Mouse (Mus musculus) ES-E14 (cell line): Measurements from ENCODE around the gene Erbb3. TPM values are rescaled to one million over a fixed set of nuclear protein-coding genes. Genes with fewer than 3 reads are reported as not detected.
"Not testable (repeated sequence)": the region's sequence is repeated elsewhere in the genome, so short reads cannot be mapped to it uniquely, and the experiment has no call there.

Experiments used
- DNase-seq: peaks from one replicate; pipeline ENCODE4 v3.0.0-alpha.2; 2013; ENCODE audit warnings: low read depth, low spot score
- H3K27ac ChIP-seq: 2 replicates; pipeline ENCODE4 v1.5.1; 2012; ENCODE audit warnings: low read depth, mild to moderate bottlenecking, low read length, moderate library complexity, mixed read lengths; ENCODE audit not compliant: poor library complexity, insufficient read depth, severe bottlenecking
- H3K36me3 ChIP-seq: 2 replicates; pipeline ENCODE4 v1.6.1; 2012; ENCODE audit warnings: mild to moderate bottlenecking, low read length, moderate library complexity, mixed read lengths; ENCODE audit not compliant: control insufficient read depth, poor library complexity, insufficient read depth, severe bottlenecking
- H3K4me1 ChIP-seq, 2 experiments: fragments of 150-350 bp in 1 of 2; sonication (generic) in 1 of 2; 2 replicates each; pipeline ENCODE4 v1.6.1; 2012; ENCODE audit warnings: low read length in 2 of 2, mild to moderate bottlenecking in 1 of 2, mixed read lengths in 1 of 2; ENCODE audit not compliant: control insufficient read depth in 2 of 2, insufficient read depth in 2 of 2, poor library complexity in 1 of 2
- H3K4me3 ChIP-seq, 2 experiments: fragments of 150-350 bp in 1 of 2; sonication (generic) in 1 of 2; 2 replicates each; pipeline ENCODE4 v1.5.1; 2012; ENCODE audit warnings: low read length in 2 of 2, low read depth in 1 of 2, mild to moderate bottlenecking in 1 of 2, mixed read lengths in 1 of 2; ENCODE audit not compliant: insufficient read depth in 1 of 2, poor library complexity in 1 of 2, severe bottlenecking in 1 of 2
- H3K9ac ChIP-seq: 2 replicates; pipeline ENCODE4 v1.6.1; 2012; ENCODE audit warnings: low read depth, mild to moderate bottlenecking, low read length, mixed read lengths; ENCODE audit not compliant: poor library complexity, insufficient read depth, severe bottlenecking
- H3K9me3 ChIP-seq: fragments of 150-350 bp; sonication (generic); 2 replicates; pipeline ENCODE4 v1.6.1; 2012; ENCODE audit warnings: low read depth, mild to moderate bottlenecking, low read length; ENCODE audit not compliant: control insufficient read depth, insufficient read depth
- CHD2 ChIP-seq: IDR thresholded peaks from 2 replicates; pipeline ENCODE4 v1.6.1; 2014; ENCODE audit warnings: mild to moderate bottlenecking, low read depth, low read length, inconsistent platforms
- HCFC1 ChIP-seq: IDR thresholded peaks from 2 replicates; pipeline ENCODE4 v1.6.1; 2012; ENCODE audit warnings: low read length, inconsistent platforms, borderline replicate concordance; ENCODE audit not compliant: insufficient read depth
- MAFK ChIP-seq: IDR thresholded peaks from 2 replicates; pipeline ENCODE4 v1.6.1; 2014; ENCODE audit warnings: mild to moderate bottlenecking, low read depth, low read length, inconsistent platforms; ENCODE audit not compliant: insufficient read depth
- ZC3H11A ChIP-seq: IDR thresholded peaks from 2 replicates; pipeline ENCODE4 v1.6.1; 2012; ENCODE audit warnings: low read depth, mild to moderate bottlenecking, inconsistent platforms, low read length, borderline replicate concordance
- ZNF384 ChIP-seq: IDR thresholded peaks from 2 replicates; pipeline ENCODE4 v1.6.1; 2012; ENCODE audit warnings: low read depth, low read length, inconsistent platforms
- in situ Hi-C, 2 experiments: fragments of 600-800 bp; cut with MboI; formaldehyde crosslinking; loops; one replicate each; pipeline ENCODE4 v1.15.1; 2025; ENCODE audit warnings: low sequenced_read_pairs in 2 of 2, inconsistent platforms in 1 of 2; ENCODE audit not compliant: unreplicated experiment in 2 of 2
- total RNA-seq: library from RNA; depleted of rRNA; stranded (reverse); fragments of 300-350 nt; gene quantifications from 2 replicates; pipeline ENCODE4 v1.2.3, GENCODE M21; 2012

The Erbb3 gene
- total RNA-seq, 1 experiment: 24.9 TPM

GRCm38 (mm10) chr10:128631571-128631970 lies 42.1 kb upstream of the Erbb3 start:
- Histone ChIP-seq H3K4me3 (0 out of 4 replicates have a peak overlapping the region, but pooled peaks of 1 of the 2 experiments have one; percentile 4), H3K4me1 (peaks cover 8 to 32% of the 10 kb centered on the region in 2 experiments; a peak in 3 of 4 replicates), H3K9ac (no peak overlapping the region), H3K27ac (no peak overlapping the region; the same call in 1 of the 2 replicates), H3K36me3 (no peaks in the 10 kb centered on the region), H3K9me3 (no peaks in the 10 kb centered on the region)
- in situ Hi-C loops: no loop called here
- DNase-seq: peak; percentile 70
- TF ChIP-seq ZC3H11A (no peak), CHD2 (no peak), MAFK (no peak), ZNF384 (no peak), HCFC1 (no peak)

DNA sequence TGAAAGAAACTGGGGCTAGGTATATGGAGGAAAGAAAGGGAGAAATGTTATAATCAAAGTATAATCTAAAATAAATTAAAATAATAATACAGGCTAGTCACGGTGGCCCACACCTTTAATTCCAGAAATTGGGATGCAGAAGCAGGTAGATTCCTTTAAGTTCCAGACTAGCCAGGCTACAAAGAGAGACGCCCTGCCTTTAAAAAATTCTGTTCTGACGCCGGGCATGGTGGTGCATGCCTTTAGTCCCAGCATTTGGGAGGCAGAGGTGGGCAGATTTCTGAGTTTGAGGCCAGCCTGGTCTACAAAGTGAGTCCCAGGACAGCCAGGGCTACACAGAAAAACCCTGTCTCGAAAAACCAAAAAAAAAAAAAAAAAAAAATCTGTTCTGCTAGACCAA lies 40.9 kb upstream of the Erbb3 start:
- H3K36me3 ChIP-seq, in situ Hi-C loops, H3K9me3 ChIP-seq, H3K4me3 ChIP-seq, H3K9ac ChIP-seq, H3K27ac ChIP-seq, DNase-seq: not testable (repeated sequence)
- H3K4me1 ChIP-seq: peaks cover 8 to 26% of the 10 kb centered on the region in 2 experiments; a peak in 3 of 4 replicates

GRCm38 (mm10) chr10:128629746-128630145 lies 40.3 kb upstream of the Erbb3 start:
- Histone ChIP-seq H3K4me1 (peaks cover 8 to 26% of the 10 kb centered on the region in 2 experiments; a peak in 3 of 4 replicates), H3K9me3 (no peaks in the 10 kb centered on the region), H3K27ac (no peak overlapping the region), H3K36me3 (peaks cover 13% of the 10 kb centered on the region), H3K4me3 (no peak overlapping the region), H3K9ac (no peak overlapping the region)
- no peak for TF ChIP-seq CHD2
- no peak for TF ChIP-seq ZNF384
- no peak for TF ChIP-seq MAFK
- no peak for TF ChIP-seq ZC3H11A
- DNase-seq: no peak
- in situ Hi-C loops: no loop called here

- no peak for DNase-seq
- peaks cover 23% of the 10 kb centered on the region for H3K36me3 ChIP-seq
Observed at GRCm38 (mm10) chr10:128627398-128628317, 38.2 kb upstream of the Erbb3 start.

More at GRCm38 (mm10) chr10:128627398-128628317, 38.2 kb upstream of the Erbb3 start:
- H3K4me1 ChIP-seq: peaks cover 4 to 12% of the 10 kb centered on the region in 2 experiments; a peak in 3 of 4 replicates
- no peak overlapping the region for H3K4me3 ChIP-seq
- H3K27ac ChIP-seq: no peak overlapping the region
- TF ChIP-seq ZNF384 (peak; percentile 51), ZC3H11A (no peak)
- no peak overlapping the region for H3K9ac ChIP-seq
- H3K9me3 ChIP-seq: no peaks in the 10 kb centered on the region
- in situ Hi-C loops: no loop called here
